Mouse (Mus musculus): ENCODE results near the gene Rrp12.

GRCm38 (mm10) chr19:41842196-41842595, 53.8 kb downstream of the Rrp12 start:
- TF ChIP-seq CTCF (IDR thresholded peaks at IDR 0.05; ENCODE audit: low read depth) (no peak), EP300 (IDR thresholded peaks at IDR 0.05; ENCODE audit: low read depth) (no peak)
